Comparison of ENCODE assay signal across 26 mouse cellular contexts in genomic region chr9:64197524-64197923, GRCm38 (mm10). TPM values are rescaled to one million over a fixed set of nuclear protein-coding genes. Genes with fewer than 3 reads are reported as not detected.
"Had no signal": no experiment of that assay in that cellular context is flagged by ENCODE, and none has a peak within 500 bp of the region (broad histone marks: within the 10 kb centered on the region; RNA-seq: fewer than 3 reads in every experiment).

No protein-coding gene starts in this region.

- H3K4me2 ChIP-seq: heart, embryonic 12.5 days; hindbrain, embryonic 12.5 days; hindbrain, embryonic 14.5 days; intestine, embryonic 15.5 days; limb, embryonic 13.5 days; limb, embryonic 15.5 days; liver, embryonic 12.5 days had no signal

- H3K4me3 ChIP-seq: heart, embryonic 10.5 days; heart, embryonic 12.5 days; hindbrain, embryonic 10.5 days; hindbrain, embryonic 12.5 days; intestine, embryonic 15.5 days; layer of hippocampus, adult 2 months; limb, embryonic 13.5 days; limb, embryonic 15.5 days; liver, embryonic 12.5 days had no signal

- DNase-seq: gastrocnemius, postnatal 14 days; gastrocnemius, postnatal 36 days; heart, adult 18-20 months; heart, postnatal 4 days; kidney, adult 18-20 months; kidney, adult 8-10 months; kidney, postnatal 10 days; kidney, postnatal 25 days; kidney, postnatal 4 days; left cerebral cortex, postnatal 4 days had no signal

- H3K4me1 ChIP-seq: hindbrain, embryonic 10.5 days; hindbrain, embryonic 12.5 days; limb, embryonic 13.5 days; limb, embryonic 15.5 days had no signal

- H3K9me3 ChIP-seq: heart, embryonic 10.5 days; heart, embryonic 12.5 days; hindbrain, embryonic 10.5 days; hindbrain, embryonic 12.5 days; intestine, embryonic 15.5 days; limb, embryonic 13.5 days; limb, embryonic 15.5 days; liver, embryonic 12.5 days had no signal

- H3K27me3 ChIP-seq: heart, embryonic 12.5 days; hindbrain, embryonic 12.5 days; intestine, embryonic 15.5 days; limb, embryonic 13.5 days; limb, embryonic 15.5 days; liver, embryonic 12.5 days had no signal

- H3K9ac ChIP-seq: heart, embryonic 12.5 days; hindbrain, embryonic 12.5 days; hindbrain, embryonic 14.5 days; intestine, embryonic 15.5 days; limb, embryonic 13.5 days; limb, embryonic 15.5 days; liver, embryonic 12.5 days; liver, embryonic 14.5 days had no signal

- H3K27ac ChIP-seq: heart, embryonic 10.5 days; hindbrain, embryonic 10.5 days; hindbrain, embryonic 12.5 days; hindbrain, embryonic 14.5 days; layer of hippocampus, adult 2 months; limb, embryonic 13.5 days; limb, embryonic 15.5 days; liver, embryonic 12.5 days; liver, embryonic 14.5 days had no signal

- ATAC-seq: hindbrain, embryonic 16.5 days; inflammation-experienced regulatory T-cells, adult 6 months; intestine, embryonic 15.5 days; intestine, postnatal 0 days; liver, embryonic 12.5 days had no signal

RNA-seq across cellular contexts. Expression of gene Uchl4, which starts 37.5 kb away (rescaled TPM):
- polyA plus RNA-seq: gonadal fat pad, adult 2 months; liver, adult 2 months had no signal
